Mouse (Mus musculus): ENCODE measurements around the gene Zfp689. TPM values are rescaled to one million over a fixed set of nuclear protein-coding genes. Genes with fewer than 3 reads are reported as not detected.
A peak's percentile ranks its signal among the peaks of the same experiment; 100 is the strongest.
"Not testable (repeated sequence)": the region's sequence is repeated elsewhere in the genome, so short reads cannot be mapped to it uniquely, and the experiment has no call there.

Gene Zfp689
- polyA plus RNA-seq, 1 experiment from 2014 or later = 17.7 TPM

DNA sequence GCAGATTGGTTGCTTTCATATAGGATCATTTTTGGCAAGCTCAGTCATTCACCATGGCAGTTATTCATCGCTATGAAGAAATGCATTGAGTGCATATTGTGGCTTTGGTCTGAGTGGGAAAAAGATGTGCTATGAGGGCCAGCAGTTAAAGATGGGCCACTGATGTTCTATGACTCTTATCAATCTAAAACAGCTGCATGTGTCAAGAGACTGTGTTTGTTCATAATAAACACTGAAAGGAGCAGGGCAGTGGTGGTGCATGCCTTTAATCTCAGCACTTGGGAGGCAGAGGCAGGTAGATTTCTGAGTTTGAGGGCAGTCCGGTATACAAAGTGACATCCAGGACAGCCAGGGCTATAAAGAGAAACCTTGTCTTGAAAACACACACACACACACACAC, 16.7 kb upstream of the Zfp689 start:
- H3K4me1 ChIP-seq = not testable (repeated sequence)
- peaks cover 88% of the 10 kb centered on the region for H3K36me3 ChIP-seq (replicated peaks)

DNA sequence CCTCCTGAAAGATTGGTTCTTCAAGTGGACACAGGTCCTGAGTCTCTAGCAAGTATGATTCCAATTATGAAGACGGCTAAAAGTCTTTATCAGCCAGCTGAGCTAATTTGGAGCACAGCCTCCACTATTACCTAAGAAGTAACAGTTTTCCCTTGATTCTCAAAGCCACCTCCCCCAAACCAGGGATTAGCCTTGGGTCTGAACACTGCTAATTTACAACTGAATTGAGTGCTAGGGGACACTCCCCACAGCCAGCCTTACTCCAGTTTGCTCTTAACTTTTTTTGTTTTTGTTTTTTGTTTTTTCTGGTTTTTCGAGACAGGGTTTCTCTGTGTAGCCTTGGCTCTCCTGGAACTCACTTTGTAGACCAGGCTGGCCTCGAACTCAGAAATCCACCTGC, 16.2 kb upstream of the Zfp689 start:
- Histone ChIP-seq H3K9me3 (no peaks in the 10 kb centered on the region), H3K27ac (replicated peaks) (no peak overlapping the region), H3K27me3 (replicated peaks; ENCODE audit: low read depth, poor library complexity, severe bottlenecking) (no peaks in the 10 kb centered on the region), H3K36me3 (replicated peaks) (peaks cover 93% of the 10 kb centered on the region), H3K4me1 (peaks cover 5% of the 10 kb centered on the region; the same call in 1 of the 2 replicates), H3K4me3 (no peak overlapping the region)
- WGBS = 91% methylated on average over 3 of the region's 3 CpGs
- DNase-seq (ENCODE audit: low spot score) = no peak

More for the DNA sequence above, 16.7 kb upstream of the Zfp689 start:
- not testable (repeated sequence) for H3K9me3 ChIP-seq; DNase-seq (ENCODE audit: low spot score); H3K27me3 ChIP-seq (replicated peaks; ENCODE audit: low read depth, poor library complexity, severe bottlenecking); H3K4me3 ChIP-seq; H3K27ac ChIP-seq (replicated peaks)
- 94% methylated on average over 2 of the region's 2 CpGs for WGBS

DNA sequence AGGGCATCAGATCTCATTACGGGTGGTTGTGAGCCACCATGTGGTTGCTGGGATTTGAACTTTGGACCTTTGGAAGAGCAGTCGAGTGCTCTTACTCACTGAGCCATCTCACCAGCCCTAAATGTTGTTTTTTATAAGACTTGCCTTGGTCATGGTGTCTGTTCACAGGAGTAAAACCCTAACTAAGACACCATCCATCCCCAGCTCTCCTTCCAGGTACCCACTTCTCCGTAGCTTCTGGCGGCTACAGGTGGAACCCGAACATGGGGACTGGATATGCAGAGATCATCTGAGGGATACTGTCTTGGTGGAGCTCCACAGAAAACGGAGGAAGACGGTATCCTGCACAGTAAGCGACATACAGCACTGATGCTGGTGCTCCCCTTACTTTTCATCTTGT, 10.4 kb upstream of the Zfp689 start, which contains the start of gene Prr14:
TSS of gene Prr14 (plus strand) at position 301 of the 400 bp plus-strand sequence.
- H3K4me1 ChIP-seq; H3K27me3 ChIP-seq (replicated peaks; ENCODE audit: low read depth, poor library complexity, severe bottlenecking); H3K9me3 ChIP-seq; H3K4me3 ChIP-seq; H3K27ac ChIP-seq (replicated peaks); DNase-seq (ENCODE audit: low spot score): not testable (repeated sequence)
- peaks cover 92% of the 10 kb centered on the region for H3K36me3 ChIP-seq (replicated peaks)
- 95% methylated on average over 8 of the region's 8 CpGs for WGBS

DNA sequence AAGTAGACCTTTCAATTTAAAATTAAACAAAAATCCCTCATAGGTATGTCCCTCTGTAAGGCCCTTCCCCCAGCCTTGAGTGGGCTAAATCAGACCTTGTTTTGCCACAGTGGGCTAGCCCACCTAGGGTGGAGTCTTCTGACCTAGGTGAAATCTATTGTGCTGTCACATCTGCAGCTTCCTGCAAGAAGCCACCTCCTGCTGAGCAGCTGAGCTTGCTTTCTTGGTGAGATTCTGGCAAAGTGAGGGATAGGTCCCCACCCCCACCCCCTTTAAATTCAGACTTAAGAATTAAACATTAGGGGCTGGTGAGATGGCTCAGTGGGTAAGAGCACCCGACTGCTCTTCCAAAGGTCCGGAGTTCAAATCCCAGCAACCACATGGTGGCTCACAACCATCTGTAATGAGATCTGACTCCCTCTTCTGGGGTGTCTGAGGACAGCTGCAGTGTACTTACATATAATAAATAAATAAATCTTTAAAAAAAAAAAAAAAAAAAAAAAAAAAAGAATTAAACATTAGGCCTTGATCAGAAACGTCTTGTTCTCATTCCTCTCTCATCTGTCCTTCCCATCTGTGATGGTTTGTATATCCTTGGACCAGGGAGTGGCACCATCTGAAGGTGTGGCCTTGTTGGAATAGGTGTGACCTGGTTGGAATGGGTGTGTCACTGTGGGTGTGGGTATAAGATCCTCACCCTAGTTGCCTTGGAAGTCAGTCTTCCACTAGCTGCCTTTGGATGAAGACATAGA, 9.6 kb upstream of the Zfp689 start:
- H3K27me3 ChIP-seq (replicated peaks; ENCODE audit: low read depth, poor library complexity, severe bottlenecking); H3K9me3 ChIP-seq; H3K4me1 ChIP-seq; H3K4me3 ChIP-seq; DNase-seq (ENCODE audit: low spot score); H3K27ac ChIP-seq (replicated peaks): not testable (repeated sequence)
- 89% methylated on average over 3 of the region's 3 CpGs for WGBS
- peaks cover 88% of the 10 kb centered on the region for H3K36me3 ChIP-seq (replicated peaks)

DNA sequence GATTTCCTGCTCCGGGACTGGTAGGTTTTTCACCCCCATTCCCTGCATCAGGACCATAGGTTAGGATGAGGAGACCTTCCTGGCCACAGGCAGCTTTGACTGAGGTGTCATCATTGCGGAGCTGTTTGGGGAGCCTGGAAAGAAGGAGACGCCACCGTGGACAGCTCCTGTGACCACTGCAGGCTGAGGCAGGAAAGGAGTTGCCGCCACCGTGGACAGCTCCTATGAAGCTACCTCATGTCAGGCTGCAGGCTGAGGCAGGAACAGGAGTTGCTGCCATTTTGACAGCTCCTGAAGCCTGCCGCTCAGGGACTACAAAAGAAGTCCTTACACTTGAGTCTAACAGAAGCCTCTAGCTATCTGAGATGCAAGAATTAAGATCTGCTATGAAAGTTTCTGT, 5.9 kb upstream of the Zfp689 start:
- no peak for DNase-seq (ENCODE audit: low spot score)
- WGBS = 89% methylated on average over 7 of the region's 7 CpGs
- Histone ChIP-seq H3K27me3 (replicated peaks; ENCODE audit: low read depth, poor library complexity, severe bottlenecking) (no peaks in the 10 kb centered on the region), H3K4me1 (peaks cover 31% of the 10 kb centered on the region), H3K9me3 (peaks cover 9% of the 10 kb centered on the region; the same call in 1 of the 2 replicates), H3K27ac (replicated peaks) (no peak overlapping the region), H3K36me3 (replicated peaks) (peaks cover 87% of the 10 kb centered on the region), H3K4me3 (no peak overlapping the region)

DNA sequence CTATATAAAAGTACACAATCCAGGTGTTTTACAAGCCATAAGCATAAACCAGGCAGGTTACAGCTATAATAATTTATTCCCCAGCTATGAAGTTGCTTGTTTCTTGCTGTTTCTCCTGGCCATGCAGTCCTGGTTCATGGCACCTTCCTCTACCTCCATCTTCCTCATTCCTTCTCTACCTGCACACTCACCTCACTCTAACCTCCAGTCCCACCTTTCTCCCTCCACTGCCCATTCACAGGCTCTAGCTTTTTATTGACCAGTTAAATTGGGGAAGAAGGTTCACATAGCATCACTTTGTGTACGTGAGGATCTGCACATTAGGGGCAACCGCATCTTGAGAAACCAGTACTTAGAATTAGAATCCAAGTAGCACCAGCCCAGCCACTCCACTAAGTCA, 4.1 kb upstream of the Zfp689 start:
- peaks cover 74% of the 10 kb centered on the region for H3K36me3 ChIP-seq (replicated peaks)
- peaks cover 9% of the 10 kb centered on the region; the same call in 1 of the 2 replicates for H3K9me3 ChIP-seq
- H3K27me3 ChIP-seq (replicated peaks; ENCODE audit: low read depth, poor library complexity, severe bottlenecking) = no peaks in the 10 kb centered on the region
- WGBS = 95% methylated on average over 2 of the region's 2 CpGs
- DNase-seq (ENCODE audit: low spot score) = no peak
- peak overlapping the region; percentile 33; the same call in 1 of the 2 replicates for H3K4me3 ChIP-seq
- H3K4me1 ChIP-seq = peaks cover 38% of the 10 kb centered on the region
- no peak overlapping the region for H3K27ac ChIP-seq (replicated peaks)

DNA sequence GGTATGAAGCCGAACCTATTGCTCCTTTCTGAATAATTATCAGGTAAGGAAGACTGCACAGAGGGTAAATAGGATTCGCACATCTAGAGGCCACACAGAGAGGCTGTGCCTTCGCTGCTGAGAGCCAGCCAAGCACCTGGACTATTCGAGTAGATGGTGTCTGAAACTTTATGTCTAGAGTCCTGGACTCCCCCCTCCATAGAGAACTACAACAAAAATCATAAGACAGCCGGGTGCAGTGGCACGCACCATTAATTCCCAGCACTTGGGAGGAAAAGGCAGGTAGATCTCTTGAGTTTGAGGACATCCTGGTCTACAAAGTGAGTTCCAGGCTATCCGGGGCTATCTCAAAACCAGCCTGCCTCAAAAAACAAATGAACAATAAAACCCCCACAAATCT, 1.0 kb upstream of the Zfp689 start:
- H3K36me3 ChIP-seq (replicated peaks) = peaks cover 73% of the 10 kb centered on the region
- 89% methylated on average over 7 of the region's 7 CpGs for WGBS
- no peak for DNase-seq (ENCODE audit: low spot score)

DNA sequence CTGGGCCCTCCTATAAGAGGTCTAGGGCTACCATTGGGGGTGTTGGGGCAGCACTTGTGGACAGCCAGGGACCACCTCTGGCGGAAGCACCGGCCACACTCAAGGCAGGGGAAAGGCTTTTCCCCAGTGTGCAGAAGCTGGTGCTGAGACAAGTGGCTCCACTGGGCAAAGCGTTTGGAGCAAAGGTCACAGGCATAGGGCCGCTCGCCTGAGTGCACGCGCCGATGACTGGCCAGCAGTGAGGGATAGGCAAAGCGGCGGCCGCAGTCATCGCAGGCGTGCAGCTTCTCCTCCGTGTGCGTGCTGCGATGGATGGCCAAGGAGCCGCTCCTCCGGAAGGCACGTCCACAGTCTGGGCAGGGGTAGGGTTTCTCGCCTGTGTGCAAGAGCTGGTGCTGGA, 5.0 kb downstream of the Zfp689 start:
- H3K9me3 ChIP-seq = no peaks in the 10 kb centered on the region; the same call in 1 of the 2 replicates
- H3K27ac ChIP-seq (replicated peaks) = no peak overlapping the region
- DNase-seq (ENCODE audit: low spot score) = no peak
- 89% methylated on average over 20 of the region's 20 CpGs for WGBS
- H3K27me3 ChIP-seq (replicated peaks; ENCODE audit: low read depth, poor library complexity, severe bottlenecking) = no peaks in the 10 kb centered on the region
- peaks cover 9% of the 10 kb centered on the region for H3K4me1 ChIP-seq
- H3K4me3 ChIP-seq = no peak overlapping the region
- peaks cover 68% of the 10 kb centered on the region for H3K36me3 ChIP-seq (replicated peaks)

More for the DNA sequence above, 1.0 kb upstream of the Zfp689 start:
- Histone ChIP-seq H3K9me3 (no peaks in the 10 kb centered on the region), H3K4me3 (peak overlapping the region; percentile 93), H3K27ac (replicated peaks) (peak overlapping the region; percentile 99), H3K4me1 (peaks cover 45% of the 10 kb centered on the region), H3K27me3 (replicated peaks; ENCODE audit: low read depth, poor library complexity, severe bottlenecking) (no peaks in the 10 kb centered on the region)

DNA sequence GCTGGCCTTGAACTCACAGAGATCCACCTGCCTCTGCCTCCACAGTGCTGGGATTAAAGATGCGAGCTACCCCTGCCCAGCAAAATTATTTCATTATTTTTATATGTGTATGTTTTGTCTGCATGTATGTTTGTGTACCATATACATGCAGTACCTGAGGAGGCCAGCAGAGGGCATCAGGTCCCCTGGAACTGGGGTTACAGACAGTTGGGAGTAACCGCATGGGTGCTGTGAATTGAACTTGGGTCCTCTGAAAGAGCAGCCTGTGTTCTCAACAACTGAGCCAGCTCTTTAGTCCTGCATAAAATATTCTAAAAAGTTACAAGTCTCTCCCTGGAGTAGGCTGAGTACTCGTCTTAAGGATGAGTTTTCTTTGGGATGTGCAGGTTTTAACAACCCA, 11.2 kb downstream of the Zfp689 start:
- Histone ChIP-seq H3K4me1 (no peaks in the 10 kb centered on the region), H3K4me3 (no peak overlapping the region), H3K27ac (replicated peaks) (no peak overlapping the region), H3K36me3 (replicated peaks) (peaks cover 22% of the 10 kb centered on the region), H3K9me3 (peaks cover 13% of the 10 kb centered on the region), H3K27me3 (replicated peaks; ENCODE audit: low read depth, poor library complexity, severe bottlenecking) (no peaks in the 10 kb centered on the region)
- DNase-seq (ENCODE audit: low spot score) = peak; percentile 20
- 83% methylated on average over 3 of the region's 3 CpGs for WGBS

DNA sequence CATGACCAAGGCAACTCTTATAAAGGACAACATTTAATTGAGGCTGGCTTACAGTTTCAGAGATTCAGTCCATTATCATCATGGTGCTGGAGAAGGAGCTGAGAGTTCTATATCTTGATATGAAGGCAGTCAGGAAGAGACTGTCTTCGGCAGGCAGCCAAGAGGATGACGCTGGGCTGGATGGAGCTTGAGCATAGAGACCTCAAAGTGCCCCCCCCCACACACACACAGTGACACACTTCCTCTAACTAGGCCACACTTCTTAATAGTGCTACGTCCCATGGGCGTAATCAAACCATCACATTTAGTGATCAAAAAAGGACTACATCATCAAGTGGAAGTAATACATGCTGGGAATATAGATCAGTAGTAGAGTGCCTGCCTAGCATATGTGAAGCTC, 13.8 kb downstream of the Zfp689 start:
- no peak overlapping the region for H3K4me3 ChIP-seq
- WGBS = 93% methylated on average over 4 of the region's 4 CpGs
- H3K27ac ChIP-seq (replicated peaks) = no peak overlapping the region
- H3K9me3 ChIP-seq = peaks cover 13% of the 10 kb centered on the region
- no peaks in the 10 kb centered on the region for H3K27me3 ChIP-seq (replicated peaks; ENCODE audit: low read depth, poor library complexity, severe bottlenecking)
- H3K36me3 ChIP-seq (replicated peaks) = peaks cover 3% of the 10 kb centered on the region; the same call in 1 of the 2 replicates
- no peaks in the 10 kb centered on the region for H3K4me1 ChIP-seq
- DNase-seq (ENCODE audit: low spot score) = no peak

DNA sequence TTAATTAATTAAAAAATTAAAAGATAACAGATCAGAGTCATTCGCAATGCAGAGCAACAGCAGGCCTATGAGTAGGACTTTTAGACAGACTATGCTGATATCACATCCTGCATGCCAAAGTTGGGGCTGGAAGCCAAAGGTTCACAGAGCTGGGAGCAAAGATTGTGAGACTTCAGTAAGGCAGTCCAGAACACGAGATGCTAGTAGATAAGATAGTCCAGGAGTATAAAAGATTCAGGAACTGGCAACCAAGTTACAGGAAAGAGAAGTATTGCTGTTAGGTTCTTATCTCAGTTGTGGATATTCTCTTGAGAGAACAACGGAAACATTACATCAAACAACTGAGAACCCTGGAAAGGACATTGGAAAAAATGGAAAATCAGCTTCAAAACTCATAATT, 22.6 kb downstream of the Zfp689 start:
- H3K4me3 ChIP-seq = no peak overlapping the region
- no peaks in the 10 kb centered on the region for H3K36me3 ChIP-seq (replicated peaks)
- DNase-seq (ENCODE audit: low spot score) = no peak
- H3K9me3 ChIP-seq = no peaks in the 10 kb centered on the region
- H3K27me3 ChIP-seq (replicated peaks; ENCODE audit: low read depth, poor library complexity, severe bottlenecking) = peaks cover 14% of the 10 kb centered on the region
- peaks cover 9% of the 10 kb centered on the region for H3K4me1 ChIP-seq
- WGBS = 72% methylated on average over 3 of the region's 3 CpGs
- H3K27ac ChIP-seq (replicated peaks) = no peak overlapping the region

DNA sequence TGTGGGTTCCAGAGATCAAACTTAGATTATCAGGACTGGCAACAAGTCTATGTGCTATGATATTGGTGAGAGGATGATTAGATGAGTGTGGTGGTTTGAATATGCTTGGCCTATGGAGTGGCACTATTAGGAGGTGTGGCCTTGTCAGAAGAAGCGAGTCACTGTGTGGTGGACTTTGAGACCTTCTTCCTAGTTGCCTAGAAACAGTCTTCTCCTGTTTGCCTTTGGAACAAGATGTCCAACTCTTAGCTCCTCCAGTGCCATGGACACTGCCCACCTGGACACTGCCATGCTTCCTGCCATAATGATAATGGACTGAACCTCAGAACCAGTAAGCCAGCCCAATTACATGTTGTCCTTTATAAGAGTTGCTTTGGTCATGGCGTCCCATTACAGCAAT, 23.0 kb downstream of the Zfp689 start:
- no peaks in the 10 kb centered on the region for H3K9me3 ChIP-seq
- no peak overlapping the region for H3K27ac ChIP-seq (replicated peaks)
- no peaks in the 10 kb centered on the region for H3K36me3 ChIP-seq (replicated peaks)
- no peak overlapping the region for H3K4me3 ChIP-seq
- DNase-seq (ENCODE audit: low spot score) = no peak
- WGBS = 83% methylated on average over 2 of the region's 2 CpGs
- peaks cover 14% of the 10 kb centered on the region for H3K4me1 ChIP-seq
- H3K27me3 ChIP-seq (replicated peaks; ENCODE audit: low read depth, poor library complexity, severe bottlenecking) = peaks cover 14% of the 10 kb centered on the region

DNA sequence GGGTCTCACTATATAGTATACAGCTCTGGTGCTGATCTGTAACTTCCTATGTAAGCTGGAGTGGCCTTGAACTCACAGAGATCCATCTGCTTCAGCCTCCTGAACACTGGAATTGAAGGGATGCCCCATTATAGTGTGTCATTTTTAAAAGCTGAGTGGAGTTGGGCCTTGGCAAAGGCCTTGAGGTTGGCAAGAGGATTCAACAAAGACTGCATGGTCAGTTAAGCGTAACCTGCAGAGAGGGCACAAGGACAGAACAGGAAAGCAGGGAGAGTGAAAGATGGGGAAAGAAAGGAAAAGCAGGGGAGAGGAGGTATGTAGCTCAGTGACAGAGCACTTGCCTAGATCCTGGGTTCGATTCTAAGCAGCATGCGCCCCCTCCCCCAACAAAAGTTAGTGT, 23.7 kb downstream of the Zfp689 start:
- Histone ChIP-seq H3K27ac (replicated peaks) (no peak overlapping the region), H3K4me3 (no peak overlapping the region), H3K9me3 (no peaks in the 10 kb centered on the region), H3K27me3 (replicated peaks; ENCODE audit: low read depth, poor library complexity, severe bottlenecking) (peaks cover 14% of the 10 kb centered on the region), H3K4me1 (peaks cover 15% of the 10 kb centered on the region), H3K36me3 (replicated peaks) (no peaks in the 10 kb centered on the region)
- 91% methylated on average over 3 of the region's 3 CpGs for WGBS
- no peak for DNase-seq (ENCODE audit: low spot score)

Data from embryonic facial prominence, embryonic 10.5 days (tissue).